Mouse (Mus musculus): ENCODE measurements around the gene Canx.

Gene Canx

GRCm38 (mm10) chr11:50275568-50276151, 49.8 kb downstream of the Canx start:
- peak in 1 of 2 experiments; percentile 35 for DNase-seq (ENCODE audit: low spot score in 2 of 2)

GRCm38 (mm10) chr11:50275077-50275476, 50.4 kb downstream of the Canx start:
- no peak for DNase-seq (ENCODE audit: low spot score in 2 of 2)

- no peak for DNase-seq (ENCODE audit: low spot score in 2 of 2)
Measured at GRCm38 (mm10) chr11:50272819-50273218, 52.7 kb downstream of the Canx start.

- no peak for DNase-seq (ENCODE audit: low spot score in 2 of 2)
Measured at GRCm38 (mm10) chr11:50269885-50270284, 55.6 kb downstream of the Canx start.

- no peak for DNase-seq (ENCODE audit: low spot score in 2 of 2)
Measured at GRCm38 (mm10) chr11:50269163-50269562, 56.3 kb downstream of the Canx start.

- DNase-seq (ENCODE audit: low spot score in 2 of 2), result no peak
Measured at GRCm38 (mm10) chr11:50266997-50267396, 58.5 kb downstream of the Canx start.

- no peak for DNase-seq (ENCODE audit: low spot score in 2 of 2)
Measured at GRCm38 (mm10) chr11:50265931-50266330, 59.5 kb downstream of the Canx start.

GRCm38 (mm10) chr11:50263198-50263597, 62.3 kb downstream of the Canx start:
- DNase-seq (ENCODE audit: low spot score in 2 of 2), result no peak

GRCm38 (mm10) chr11:50262020-50262419, 63.5 kb downstream of the Canx start:
- no peak for DNase-seq (ENCODE audit: low spot score in 2 of 2)

GRCm38 (mm10) chr11:50258310-50258709, 67.2 kb downstream of the Canx start:
- peak; percentile 61 to 74 for DNase-seq (ENCODE audit: low spot score in 2 of 2)

GRCm38 (mm10) chr11:50256615-50257014, 68.9 kb downstream of the Canx start:
- no peak for DNase-seq (ENCODE audit: low spot score in 2 of 2)

GRCm38 (mm10) chr11:50254010-50254580, 71.4 kb downstream of the Canx start:
- peak; percentile 84 to 90 for DNase-seq (ENCODE audit: low spot score in 2 of 2)

- DNase-seq (ENCODE audit: low spot score in 2 of 2), result no peak
Measured at GRCm38 (mm10) chr11:50253393-50253792, 72.1 kb downstream of the Canx start.

GRCm38 (mm10) chr11:50252684-50253265, 72.7 kb downstream of the Canx start:
- no peak for DNase-seq (ENCODE audit: low spot score in 2 of 2)

- DNase-seq (ENCODE audit: low spot score in 2 of 2), result no peak
Measured at GRCm38 (mm10) chr11:50252166-50252565, 73.3 kb downstream of the Canx start.

GRCm38 (mm10) chr11:50248473-50249171, 76.9 kb downstream of the Canx start:
- no peak for DNase-seq (ENCODE audit: low spot score in 2 of 2)

GRCm38 (mm10) chr11:50245269-50245668, 80.2 kb downstream of the Canx start:
- DNase-seq (ENCODE audit: low spot score in 2 of 2), result no peak
